Mouse (Mus musculus) myocyte (in vitro differentiated cells): ENCODE results near the gene Usp5.

Experiments
- CEBPB ChIP-seq: IDR thresholded peaks from 2 replicates; pipeline ENCODE4 v1.6.1; 2011; ENCODE audit warnings: mild to moderate bottlenecking, moderate library complexity; ENCODE audit not compliant: poor library complexity, insufficient read depth, severe bottlenecking
- E2F4 ChIP-seq: IDR thresholded peaks from one replicate; pipeline ENCODE4 v1.6.1; 2011; ENCODE audit warnings: mild to moderate bottlenecking, control low read depth, moderate library complexity; ENCODE audit not compliant: insufficient read depth
- MAX ChIP-seq: IDR thresholded peaks from one replicate; pipeline ENCODE4 v1.6.1; 2011; ENCODE audit warnings: low read depth, mild to moderate bottlenecking, control low read depth
- MYOG ChIP-seq, 3 experiments: IDR thresholded peaks; one replicate each; pipeline ENCODE4 v1.6.1; 2011; ENCODE audit warnings: control low read depth in 2 of 3, low read depth in 2 of 3, mild to moderate bottlenecking in 2 of 3; ENCODE audit not compliant: insufficient read length in 2 of 3, control insufficient read depth in 1 of 3, insufficient read depth in 1 of 3
- POLR2A ChIP-seq: IDR thresholded peaks from one replicate; pipeline ENCODE4 v1.6.1; 2011; ENCODE audit warnings: low read depth, mild to moderate bottlenecking, control low read depth, moderate library complexity; ENCODE audit not compliant: insufficient read length
- POLR2AphosphoS2 ChIP-seq: IDR thresholded peaks from one replicate; pipeline ENCODE4 v1.6.1; 2011; ENCODE audit warnings: low read depth, control low read depth; ENCODE audit not compliant: insufficient read length
- TCF12 ChIP-seq: IDR thresholded peaks from one replicate; pipeline ENCODE4 v1.6.1; 2011; ENCODE audit warnings: mild to moderate bottlenecking, control low read depth; ENCODE audit not compliant: poor library complexity, insufficient read depth, severe bottlenecking
- TCF3 ChIP-seq: IDR thresholded peaks from one replicate; pipeline ENCODE4 v1.6.1; 2011; ENCODE audit warnings: low read depth, control low read depth; ENCODE audit not compliant: insufficient read length
- USF1 ChIP-seq: IDR thresholded peaks from one replicate; pipeline ENCODE4 v1.6.1; 2011; ENCODE audit warnings: low read depth, mild to moderate bottlenecking, control low read depth, moderate library complexity

DNA sequence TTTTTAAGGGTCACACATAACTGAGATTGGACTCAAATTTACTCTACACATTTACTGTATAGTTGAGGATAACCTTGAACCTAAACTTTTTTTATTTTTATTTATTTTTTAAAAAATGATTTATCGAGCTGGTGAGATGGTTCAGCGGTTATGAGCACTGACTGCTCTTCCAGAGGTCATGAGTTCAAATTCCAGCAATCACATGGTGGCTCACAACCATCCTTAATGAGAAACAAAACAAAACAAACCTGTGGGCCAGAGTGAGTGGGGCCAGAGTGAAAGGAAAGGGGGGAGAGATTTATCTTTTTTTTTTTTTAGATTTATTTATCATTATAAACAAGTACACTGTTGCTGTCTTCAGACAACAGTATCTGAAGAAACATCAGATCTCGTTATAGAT lies 37.4 kb downstream of the Usp5 start:
- no peak for TF ChIP-seq MAX
- TF ChIP-seq TCF12: no peak
- no peak for TF ChIP-seq E2F4
- no peak for TF ChIP-seq USF1
- no peak for TF ChIP-seq MYOG (IDR thresholded peaks at IDR 0.05; ENCODE audit: control insufficient read depth in 1 of 3, insufficient read depth in 1 of 3, insufficient read length in 2 of 3, low read depth in 2 of 3)
- no peak for TF ChIP-seq POLR2A
- TF ChIP-seq TCF3: no peak
- TF ChIP-seq CEBPB: no peak
- TF ChIP-seq POLR2AphosphoS2: no peak
